Mouse (Mus musculus) liver, postnatal 0 days (tissue): ENCODE data around the gene Brca1. TPM values are rescaled to one million over a fixed set of nuclear protein-coding genes. Genes with fewer than 3 reads are reported as not detected.

ENCODE experiments used
- ATAC-seq: fragments of 200-750 bp; cut with Nextera tagmentation; 2 replicates; pipeline ENCODE4 v1.8.0; 2017; ENCODE audit warnings: mild to moderate bottlenecking, moderate library complexity
- DNase-seq: peaks from one replicate; pipeline ENCODE4 v3.0.0-alpha.2; 2016
- H3K27ac ChIP-seq: fragments of 300-500 bp; sonication (generic); 2 replicates; pipeline ENCODE4 v1.5.1; 2014; ENCODE audit warnings: antibody characterized with exemption, moderate library complexity, mild to moderate bottlenecking, low read depth
- H3K27me3 ChIP-seq: fragments of 300-500 bp; sonication (generic); 2 replicates; pipeline ENCODE4 v1.6.1; 2014; ENCODE audit warnings: low read length, control low read depth, mixed read lengths; ENCODE audit not compliant: insufficient read depth
- H3K36me3 ChIP-seq: fragments of 300-500 bp; sonication (generic); replicated peaks from 2 replicates; pipeline ENCODE4 v1.6.1; 2014; ENCODE audit warnings: mild to moderate bottlenecking, control low read depth, low read length, moderate library complexity, mixed read lengths; ENCODE audit not compliant: insufficient read depth
- H3K4me1 ChIP-seq: fragments of 300-500 bp; sonication (generic); 2 replicates; pipeline ENCODE4 v1.6.1; 2014; ENCODE audit warnings: antibody characterized with exemption, mild to moderate bottlenecking, control low read depth; ENCODE audit not compliant: insufficient read depth
- H3K4me2 ChIP-seq: fragments of 300-500 bp; sonication (generic); 2 replicates; pipeline ENCODE4 v1.6.1; 2014; ENCODE audit warnings: low read depth, mild to moderate bottlenecking, low read length, moderate library complexity, mixed read lengths
- H3K4me3 ChIP-seq: fragments of 300-500 bp; sonication (generic); 2 replicates; pipeline ENCODE4 v1.5.1; 2014; ENCODE audit warnings: low read depth, low read length
- H3K9ac ChIP-seq: fragments of 300-500 bp; sonication (generic); replicated peaks from 2 replicates; pipeline ENCODE4 v1.6.1; 2014; ENCODE audit warnings: mild to moderate bottlenecking, moderate library complexity
- H3K9me3 ChIP-seq: fragments of 300-500 bp; sonication (generic); 2 replicates; pipeline ENCODE4 v1.6.1; 2016; ENCODE audit warnings: mild to moderate bottlenecking, control low read depth, low read length, mixed read lengths
- CTCF ChIP-seq: sonication (generic); IDR thresholded peaks from 2 replicates; pipeline ENCODE4 v1.5.1; 2016; ENCODE audit warnings: antibody characterized with exemption, low read depth
- EP300 ChIP-seq: IDR thresholded peaks from 2 replicates; pipeline ENCODE4 v1.6.1; 2016; ENCODE audit warnings: antibody characterized with exemption, low read depth, mild to moderate bottlenecking
- WGBS: fragments of 180-500 bp; shearing (Covaris S2); extraction: QIAGEN DNeasy Blood & Tissue Kit; methylation state at CpG from one replicate; pipeline ENCODE4 v1.1.7; 2014; ENCODE audit not compliant: insufficient replicate concordance; 5-methylcytosine and 5-hydroxymethylcytosine counted together
- polyA plus RNA-seq: library from polyadenylated mRNA; unstranded; fragments of >200 nt; fragmentation: Nextera tagmentation; extraction: Ambion mirVana; gene quantifications from 2 replicates; pipeline ENCODE4 v1.2.1, GENCODE M21; 2015

The Brca1 gene
- polyA plus RNA-seq, 1 experiment from 2014 or later = 5.0 TPM

- H3K9ac ChIP-seq = no peak overlapping the region
- ATAC-seq (no peak), DNase-seq (no peak)
- H3K27ac ChIP-seq = no peak overlapping the region
- no peak for TF ChIP-seq EP300
- no peak for TF ChIP-seq CTCF
- H3K9me3 ChIP-seq = no peaks in the 10 kb centered on the region
- peaks cover 89% of the 10 kb centered on the region for H3K36me3 ChIP-seq
- H3K27me3 ChIP-seq = no peaks in the 10 kb centered on the region
- H3K4me2 ChIP-seq = no peak overlapping the region
- no peaks in the 10 kb centered on the region for H3K4me1 ChIP-seq
- H3K4me3 ChIP-seq = no peak overlapping the region
- WGBS = 85% methylated on average over 3 of the region's 3 CpGs
These were observed 16.7 kb upstream of the Brca1 start for GRCm38 (mm10) chr11:101568421-101568820.

GRCm38 (mm10) chr11:101562391-101562790, 10.6 kb upstream of the Brca1 start:
- peak; percentile 59 for ATAC-seq
- Histone ChIP-seq H3K27me3 (no peaks in the 10 kb centered on the region), H3K27ac (no peak overlapping the region), H3K9ac (no peak overlapping the region), H3K36me3 (peaks cover 80% of the 10 kb centered on the region), H3K4me1 (no peaks in the 10 kb centered on the region), H3K4me2 (no peak overlapping the region), H3K4me3 (no peak overlapping the region), H3K9me3 (no peaks in the 10 kb centered on the region)
- 27% methylated on average over 5 of the region's 5 CpGs for WGBS
- TF ChIP-seq CTCF = peak; percentile 95
- no peak for TF ChIP-seq EP300
- peak; percentile 59 for DNase-seq

- Histone ChIP-seq H3K36me3 (peaks cover 45% of the 10 kb centered on the region), H3K9ac (no peak overlapping the region), H3K4me3 (no peak overlapping the region), H3K27ac (peak overlapping the region; percentile 75), H3K4me2 (peak overlapping the region; percentile 46), H3K4me1 (peaks cover 14% of the 10 kb centered on the region), H3K27me3 (no peaks in the 10 kb centered on the region), H3K9me3 (no peaks in the 10 kb centered on the region)
- no peak for DNase-seq
- WGBS = 60% methylated on average over 2 of the region's 2 CpGs
- no peak for ATAC-seq
- no peak for TF ChIP-seq CTCF
- TF ChIP-seq EP300 = no peak
These were observed 5.2 kb upstream of the Brca1 start for GRCm38 (mm10) chr11:101556954-101557353.

- Histone ChIP-seq H3K9me3 (no peaks in the 10 kb centered on the region), H3K27ac (peak overlapping the region; percentile 75), H3K4me3 (no peak overlapping the region), H3K4me1 (peaks cover 14% of the 10 kb centered on the region), H3K9ac (no peak overlapping the region), H3K27me3 (no peaks in the 10 kb centered on the region), H3K36me3 (peaks cover 41% of the 10 kb centered on the region), H3K4me2 (peak overlapping the region; percentile 46)
- ATAC-seq (peak; percentile 15), DNase-seq (peak; percentile 71)
- TF ChIP-seq EP300 (no peak), CTCF (no peak)
- WGBS = 70% methylated on average over 7 of the region's 7 CpGs
These were observed 4.8 kb upstream of the Brca1 start for GRCm38 (mm10) chr11:101556541-101556940.

- H3K4me1 ChIP-seq = peaks cover 21% of the 10 kb centered on the region
- TF ChIP-seq CTCF = no peak
- no peak for TF ChIP-seq EP300
- H3K36me3 ChIP-seq = peaks cover 19% of the 10 kb centered on the region
- DNase-seq (no peak), ATAC-seq (no peak)
- H3K9me3 ChIP-seq = no peaks in the 10 kb centered on the region
- H3K27ac ChIP-seq = peak overlapping the region; percentile 93
- 5% methylated on average over 8 of the region's 8 CpGs for WGBS
- H3K9ac ChIP-seq = peak overlapping the region; percentile 89
- H3K4me3 ChIP-seq = peak overlapping the region; percentile 75
- H3K4me2 ChIP-seq = peak overlapping the region; percentile 82
- no peaks in the 10 kb centered on the region for H3K27me3 ChIP-seq
These were observed 1.7 kb upstream of the Brca1 start for GRCm38 (mm10) chr11:101553354-101553930.

- peak overlapping the region; percentile 75 for H3K4me3 ChIP-seq
- H3K9me3 ChIP-seq = no peaks in the 10 kb centered on the region
- no peaks in the 10 kb centered on the region for H3K27me3 ChIP-seq
- ATAC-seq (peak; percentile 93), DNase-seq (peak; percentile 96)
- H3K4me2 ChIP-seq = peak overlapping the region; percentile 82
- under 1% methylated on average over 37 of the region's 37 CpGs for WGBS
- peak overlapping the region; percentile 89 for H3K9ac ChIP-seq
- peak; percentile 38; the same call in 1 of the 2 replicates for TF ChIP-seq CTCF
- TF ChIP-seq EP300 = peak; percentile 6; the same call in 1 of the 2 replicates
- peak overlapping the region; percentile 93 for H3K27ac ChIP-seq
- peaks cover 19% of the 10 kb centered on the region for H3K36me3 ChIP-seq
- peaks cover 21% of the 10 kb centered on the region for H3K4me1 ChIP-seq
These were observed 933 bp upstream of the Brca1 start for GRCm38 (mm10) chr11:101552476-101553300.
